Mouse (Mus musculus) MEL (cell line): ENCODE data around the gene Bmpr1b. TPM values are rescaled to one million over a fixed set of nuclear protein-coding genes. Genes with fewer than 3 reads are reported as not detected.

ENCODE experiments used
- DNase-seq: peaks from one replicate; pipeline ENCODE4 v3.0.0; 2011; ENCODE audit warnings: low read depth, low spot score
- H3K27ac ChIP-seq: 2 replicates; pipeline ENCODE4 v1.5.1; 2012; ENCODE audit warnings: low read depth, mild to moderate bottlenecking, control low read depth, low read length, moderate library complexity; ENCODE audit not compliant: control insufficient read depth
- H3K27me3 ChIP-seq, 2 experiments: fragments of 150-350 bp in 1 of 2; sonication (generic) in 1 of 2; 2 replicates each; pipeline ENCODE4 v1.6.1; 2012; ENCODE audit warnings: low read length in 2 of 2, mild to moderate bottlenecking in 2 of 2, improper control_type of control experiment in 1 of 2, moderate library complexity in 1 of 2; ENCODE audit not compliant: insufficient read depth in 2 of 2, control insufficient read depth in 1 of 2
- H3K36me3 ChIP-seq, 2 experiments: 2 replicates each; pipeline ENCODE4 v1.6.1; 2012 to 2014; ENCODE audit warnings: low read length in 2 of 2, improper control_type of control experiment in 1 of 2, inconsistent platforms in 1 of 2, mild to moderate bottlenecking in 1 of 2; ENCODE audit not compliant: insufficient read depth in 2 of 2, control insufficient read depth in 1 of 2
- H3K4me1 ChIP-seq, 2 experiments: fragments of 150-350 bp in 1 of 2; sonication (generic) in 1 of 2; 2 replicates each; pipeline ENCODE4 v1.6.1; 2012; ENCODE audit warnings: low read length in 2 of 2, improper control_type of control experiment in 1 of 2, mild to moderate bottlenecking in 1 of 2; ENCODE audit not compliant: insufficient read depth in 2 of 2, control insufficient read depth in 1 of 2
- H3K4me3 ChIP-seq, 2 experiments: fragments of 150-350 bp in 1 of 2; sonication (generic) in 1 of 2; 2 replicates each; pipeline ENCODE4 v1.5.1; 2012; ENCODE audit warnings: low read depth in 2 of 2, low read length in 2 of 2, mild to moderate bottlenecking in 2 of 2, moderate library complexity in 2 of 2, control low read depth in 1 of 2, improper control_type of control experiment in 1 of 2; ENCODE audit not compliant: control insufficient read depth in 1 of 2, insufficient read depth in 1 of 2
- H3K79me2 ChIP-seq: 2 replicates; pipeline ENCODE4 v1.6.1; 2012; ENCODE audit warnings: mild to moderate bottlenecking, low read length, moderate library complexity; ENCODE audit not compliant: control insufficient read depth, poor library complexity, insufficient read depth
- H3K9ac ChIP-seq: 2 replicates; pipeline ENCODE4 v1.6.1; 2012; ENCODE audit warnings: low read depth, mild to moderate bottlenecking, control low read depth, low read length, moderate library complexity; ENCODE audit not compliant: control insufficient read depth, poor library complexity, severe bottlenecking
- H3K9me3 ChIP-seq: fragments of 150-350 bp; sonication (generic); replicated peaks from 2 replicates; pipeline ENCODE4 v1.6.1; 2012; ENCODE audit warnings: mild to moderate bottlenecking, low read length, improper control_type of control experiment, moderate library complexity; ENCODE audit not compliant: insufficient read depth
- CHD1 ChIP-seq: IDR thresholded peaks from 2 replicates; pipeline ENCODE4 v1.6.1; 2012; ENCODE audit warnings: low read depth, mild to moderate bottlenecking, inconsistent platforms, low read length, improper control_type of control experiment
- E2F4 ChIP-seq: IDR thresholded peaks from 2 replicates; pipeline ENCODE4 v1.6.1; 2011; ENCODE audit warnings: low read depth, low read length, improper control_type of control experiment, borderline replicate concordance
- GABPA ChIP-seq: IDR thresholded peaks from 2 replicates; pipeline ENCODE4 v1.6.1; 2012; ENCODE audit warnings: low read depth, mild to moderate bottlenecking, inconsistent platforms, low read length, improper control_type of control experiment, moderate library complexity
- GATA1 ChIP-seq: IDR thresholded peaks from 2 replicates; pipeline ENCODE4 v1.6.1; 2011; ENCODE audit warnings: low read depth, low read length, improper control_type of control experiment
- HCFC1 ChIP-seq: IDR thresholded peaks from 2 replicates; pipeline ENCODE4 v1.6.1; 2012; ENCODE audit warnings: low read depth, mild to moderate bottlenecking, inconsistent platforms, low read length, improper control_type of control experiment, moderate library complexity
- JUND ChIP-seq: IDR thresholded peaks from 2 replicates; pipeline ENCODE4 v1.6.1; 2011; ENCODE audit warnings: low read depth, mild to moderate bottlenecking, improper control_type of control experiment, low read length
- MEF2A ChIP-seq: IDR thresholded peaks from 2 replicates; pipeline ENCODE4 v1.6.1; 2014; ENCODE audit warnings: low read depth, mild to moderate bottlenecking, inconsistent platforms, low read length, improper control_type of control experiment; ENCODE audit not compliant: poor library complexity, insufficient replicate concordance, severe bottlenecking; ENCODE audit errors: extremely low read depth
- MXI1 ChIP-seq: IDR thresholded peaks from 2 replicates; pipeline ENCODE4 v1.6.1; 2011; ENCODE audit warnings: mild to moderate bottlenecking, low read depth, low read length, improper control_type of control experiment
- NELFE ChIP-seq: IDR thresholded peaks from 2 replicates; pipeline ENCODE4 v1.6.1; 2011; ENCODE audit warnings: low read depth, low read length, improper control_type of control experiment
- NRF1 ChIP-seq: IDR thresholded peaks from 2 replicates; pipeline ENCODE4 v1.6.1; 2014; ENCODE audit warnings: low read depth, mild to moderate bottlenecking, inconsistent platforms, low read length, improper control_type of control experiment, moderate library complexity; ENCODE audit not compliant: poor library complexity, insufficient read depth, severe bottlenecking
- POLR2A ChIP-seq, 2 experiments: IDR thresholded peaks; 2 replicates each; pipeline ENCODE4 v1.6.1; 2011 to 2012; ENCODE audit warnings: low read length in 2 of 2, mild to moderate bottlenecking in 2 of 2, control low read depth in 1 of 2, improper control_type of control experiment in 1 of 2, low read depth in 1 of 2, moderate library complexity in 1 of 2; ENCODE audit not compliant: control insufficient read depth in 1 of 2, insufficient read depth in 1 of 2, poor library complexity in 1 of 2
- POLR2AphosphoS5 ChIP-seq: IDR thresholded peaks from 2 replicates; pipeline ENCODE4 v1.6.1; 2012; ENCODE audit warnings: low read depth, borderline replicate concordance, mild to moderate bottlenecking, inconsistent platforms, low read length, moderate library complexity, mixed read lengths
- SIN3A ChIP-seq: IDR thresholded peaks from 2 replicates; pipeline ENCODE4 v1.6.1; 2012; ENCODE audit warnings: low read length, improper control_type of control experiment, inconsistent platforms
- SMC3 ChIP-seq: IDR thresholded peaks from 2 replicates; pipeline ENCODE4 v1.6.1; 2011; ENCODE audit warnings: low read depth, low read length, improper control_type of control experiment
- ZMIZ1 ChIP-seq: IDR thresholded peaks from 2 replicates; pipeline ENCODE4 v1.6.1; 2012; ENCODE audit warnings: low read depth, mild to moderate bottlenecking, inconsistent platforms, low read length, improper control_type of control experiment, moderate library complexity
- polyA plus RNA-seq, 2 experiments: library from polyadenylated mRNA; stranded (reverse) in 1 of 2; unstranded in 1 of 2; fragments of >175 nt in 1 of 2; fragments of >200 nt in 1 of 2; gene quantifications; 2 replicates each; pipeline versions ENCODE4 v1.2.1 to v1.2.4; 2012; ENCODE audit warnings: low replicate concordance in 2 of 2, low read depth in 1 of 2; ENCODE audit not compliant: insufficient read length in 2 of 2, insufficient read depth in 1 of 2, missing spikeins in 1 of 2
- total RNA-seq: library from RNA; depleted of rRNA; stranded (reverse); fragments of 300-350 nt; gene quantifications from 2 replicates; pipeline ENCODE4 v1.2.3, GENCODE M21; 2012

Gene Bmpr1b
- total and polyA plus RNA-seq, 3 experiments = not detected

DNA sequence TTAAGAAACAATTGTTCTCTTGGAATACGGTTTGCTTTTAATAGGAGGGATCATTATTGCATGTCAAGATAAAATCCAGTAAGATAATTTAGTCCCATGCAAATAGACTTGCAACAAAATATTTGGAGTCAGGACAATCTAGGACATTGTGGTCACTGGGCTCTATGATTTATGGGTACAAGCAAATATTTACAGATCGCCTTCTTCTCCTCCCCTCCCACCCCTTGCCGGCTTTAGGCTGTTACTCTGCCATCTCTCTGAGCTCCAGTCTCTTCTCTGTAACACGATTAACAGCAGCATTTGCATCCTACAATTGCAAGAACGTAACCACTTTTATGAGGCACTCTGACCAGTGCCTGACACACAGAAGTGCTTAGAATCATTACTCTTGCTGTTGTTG, 104.1 kb downstream of the Bmpr1b start:
- TF ChIP-seq E2F4 (no peak), POLR2A (IDR thresholded peaks at IDR 0.05; ENCODE audit: control insufficient read depth in 1 of 2, insufficient read depth in 1 of 2, low read depth in 1 of 2, low read length in 2 of 2, poor library complexity in 1 of 2) (no peak), MEF2A (no peak), GATA1 (no peak)
- no peaks in the 10 kb centered on the region for H3K36me3 ChIP-seq

DNA sequence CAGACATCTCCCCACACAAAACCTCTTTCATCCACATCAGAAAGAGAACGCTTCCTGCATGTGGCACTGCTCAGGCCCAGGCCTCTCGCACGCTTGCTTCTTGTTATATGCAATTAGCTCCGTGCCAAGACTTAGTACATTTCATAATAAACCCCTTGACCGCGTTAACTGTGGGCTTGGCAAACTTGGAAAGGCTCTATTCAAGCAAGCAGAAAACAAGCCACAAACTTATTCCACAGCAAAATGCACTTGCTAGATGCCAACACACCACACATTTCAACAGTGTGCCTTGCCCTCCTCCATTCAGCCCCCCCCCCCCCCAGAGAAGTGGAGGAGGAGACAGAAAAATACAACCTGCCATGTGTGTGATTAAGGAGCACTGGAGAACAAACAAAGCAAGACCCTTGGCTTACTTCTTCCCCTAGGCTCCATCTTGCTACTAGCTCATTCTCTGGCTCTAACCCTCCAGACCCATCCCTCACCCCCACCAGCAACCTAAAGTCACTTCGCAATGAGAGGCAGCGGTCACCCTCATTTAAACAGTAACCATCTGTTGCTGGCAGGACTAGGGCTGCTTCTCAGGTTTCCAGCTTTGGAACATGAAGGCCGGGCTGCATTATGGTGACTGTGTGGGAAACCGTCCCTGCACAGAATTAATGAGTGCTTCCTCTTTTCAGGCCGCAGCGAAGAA, 105.5 kb downstream of the Bmpr1b start:
- no peaks in the 10 kb centered on the region for H3K4me1 ChIP-seq
- no peak for DNase-seq
- H3K36me3 ChIP-seq = no peaks in the 10 kb centered on the region
- no peak overlapping the region for H3K9ac ChIP-seq
- no peak overlapping the region for H3K27ac ChIP-seq
- H3K27me3 ChIP-seq = no peaks in the 10 kb centered on the region
- H3K9me3 ChIP-seq = no peaks in the 10 kb centered on the region
- TF ChIP-seq GATA1 (no peak), GABPA (no peak), HCFC1 (no peak), SIN3A (no peak), ZMIZ1 (no peak), NRF1 (no peak), SMC3 (no peak), CHD1 (no peak), MXI1 (no peak), POLR2A (IDR thresholded peaks at IDR 0.05; ENCODE audit: control insufficient read depth in 1 of 2, insufficient read depth in 1 of 2, low read depth in 1 of 2, low read length in 2 of 2, poor library complexity in 1 of 2) (no peak), NELFE (no peak), POLR2AphosphoS5 (no peak), JUND (no peak), E2F4 (no peak)
- H3K4me3 ChIP-seq = no peak overlapping the region
- H3K79me2 ChIP-seq = no peaks in the 10 kb centered on the region

More for the DNA sequence above, 104.1 kb downstream of the Bmpr1b start:
- no peak for DNase-seq
- H3K4me1 ChIP-seq = no peaks in the 10 kb centered on the region
- no peaks in the 10 kb centered on the region for H3K79me2 ChIP-seq
- H3K9ac ChIP-seq = no peak overlapping the region
- no peak overlapping the region for H3K4me3 ChIP-seq
- H3K9me3 ChIP-seq = no peaks in the 10 kb centered on the region
- H3K27me3 ChIP-seq = no peaks in the 10 kb centered on the region
- no peak overlapping the region for H3K27ac ChIP-seq
